Mouse (Mus musculus): ENCODE measurements at regions not wholly inside any gene's neighbourhood (a gene's known extent, or its start where the extent isn't known, plus 50 kb on each side); places are given as distances from the start of the nearest gene placed in this dataset.
"Not testable (repeated sequence)": the region's sequence is repeated elsewhere in the genome, so short reads cannot be mapped to it uniquely, and the experiment has no call there.

DNA sequence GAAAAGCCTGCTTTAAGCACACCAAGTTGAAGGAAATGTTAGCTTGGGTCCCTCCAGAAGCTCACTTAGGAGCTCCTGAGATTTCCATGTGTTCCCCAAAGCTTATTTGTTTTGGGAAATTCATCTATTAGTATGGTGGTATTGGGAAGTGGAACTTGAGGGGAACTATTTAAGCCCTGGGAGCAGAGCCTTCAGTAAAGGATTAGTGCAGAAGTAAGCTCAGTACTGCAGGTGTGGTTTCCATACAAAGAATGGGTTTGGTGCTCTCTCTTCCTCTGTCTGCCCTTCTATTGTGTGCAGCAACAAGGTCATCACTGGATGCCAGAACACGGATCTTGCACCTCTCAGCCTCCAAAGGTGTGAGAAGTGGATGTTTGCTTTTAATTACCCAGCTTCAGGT, 57.2 kb downstream of the Foxa2 start:
- DNase-seq: no peak
- intact Hi-C loops (cut with DNase I): no loop called here

DNA sequence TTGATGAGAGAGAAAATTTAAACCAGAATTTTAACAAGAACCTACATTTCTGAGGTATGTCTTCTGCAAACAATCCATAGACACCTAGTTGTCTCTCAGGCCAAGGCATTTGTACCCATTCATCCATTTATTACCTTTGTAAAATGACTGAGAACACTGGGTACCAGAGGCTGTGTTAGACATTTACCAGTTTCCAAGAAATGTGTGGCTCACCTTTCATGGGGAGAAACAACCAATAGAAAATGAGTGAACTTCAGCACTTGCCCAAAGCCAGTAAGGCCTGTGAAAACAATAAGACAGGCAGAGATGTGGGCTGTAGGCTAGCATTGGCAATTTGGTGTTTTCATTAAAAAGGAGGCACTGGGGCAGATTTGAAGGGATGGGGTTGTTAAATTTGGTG, 58.2 kb downstream of the Foxa2 start:
- intact Hi-C loops (cut with DNase I): no loop called here
- no peak for DNase-seq

DNA sequence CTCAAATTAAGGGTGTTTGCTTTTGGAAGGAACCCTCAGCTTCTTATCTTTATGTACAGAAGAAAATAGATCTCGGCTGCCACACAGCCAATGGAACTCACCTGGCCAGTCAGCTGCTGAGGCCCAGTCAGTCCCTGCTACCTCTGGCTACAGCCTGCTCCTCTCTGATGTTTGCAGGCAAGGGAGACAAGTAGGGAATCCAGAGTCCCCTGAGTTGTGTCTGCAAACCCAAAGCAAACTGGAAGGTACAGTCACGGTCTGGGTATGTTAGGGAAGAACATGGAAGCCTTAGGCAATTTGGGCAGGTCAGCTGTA, 61.6 kb downstream of the Foxa2 start:
- DNase-seq: no peak
- intact Hi-C loops (cut with DNase I): no loop called here

DNA sequence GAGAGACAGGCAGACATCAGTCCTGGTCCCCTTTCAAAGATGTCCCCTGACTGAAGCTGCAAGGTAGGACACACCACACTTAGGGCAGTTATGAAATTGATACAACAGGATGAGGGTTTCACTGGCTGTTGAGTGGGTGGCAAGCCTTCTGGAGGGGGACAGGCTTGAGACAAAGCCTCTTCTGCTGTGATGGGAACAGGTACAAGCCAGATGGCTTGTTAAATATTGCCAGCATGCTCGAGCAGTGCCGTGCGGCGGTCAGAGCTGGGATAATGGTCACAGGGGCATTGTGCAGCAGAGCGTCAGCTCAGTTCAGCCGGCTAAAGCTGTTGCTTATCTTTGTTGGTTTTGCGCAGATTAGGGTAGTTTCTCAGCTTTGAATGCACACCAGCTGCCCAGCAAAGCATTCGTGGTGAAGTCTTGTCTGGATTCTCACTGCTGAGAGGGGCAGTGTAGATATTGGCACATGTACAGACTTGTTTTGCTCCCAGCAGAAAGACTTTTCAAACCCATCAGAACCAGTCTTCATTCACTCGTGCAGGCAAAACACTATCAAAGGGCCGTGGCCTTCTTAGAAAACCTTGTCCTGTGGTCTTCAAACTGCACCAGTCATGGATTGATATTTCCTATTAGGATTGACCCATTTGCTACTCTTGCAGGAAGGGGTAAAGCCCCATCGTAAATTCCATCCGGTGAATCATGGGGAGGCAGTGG, 62.1 kb downstream of the Foxa2 start:
- DNase-seq: peak; percentile 62
- intact Hi-C loops (cut with DNase I): no loop called here

DNA sequence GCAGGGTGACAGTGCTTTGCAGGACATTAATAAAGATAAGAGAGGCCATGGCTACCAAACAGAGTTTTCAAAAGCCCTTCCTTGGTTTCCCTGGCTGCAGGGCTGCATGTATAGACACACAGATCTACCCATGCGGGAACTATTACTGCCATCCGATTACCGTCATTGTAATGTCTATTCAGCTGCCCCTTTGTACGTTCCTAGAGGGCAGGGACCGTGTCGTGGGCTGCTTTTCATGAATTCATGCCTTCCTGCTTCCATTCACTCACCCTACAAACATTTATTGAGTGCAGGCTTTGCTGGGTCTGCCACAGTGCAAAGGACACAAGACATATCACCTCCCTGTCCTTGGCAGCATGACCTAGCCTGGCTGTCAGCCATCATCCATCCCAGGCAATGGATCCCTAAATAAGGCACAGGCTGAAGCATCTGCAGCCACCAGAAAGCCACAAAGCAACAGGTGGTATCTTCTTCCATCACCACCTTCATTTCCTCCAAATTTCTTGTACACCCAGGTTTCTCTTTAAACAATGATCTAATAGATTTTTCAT, 65.8 kb downstream of the Foxa2 start:
- peak; percentile 26 for DNase-seq
- intact Hi-C loops (cut with DNase I): no loop called here

DNA sequence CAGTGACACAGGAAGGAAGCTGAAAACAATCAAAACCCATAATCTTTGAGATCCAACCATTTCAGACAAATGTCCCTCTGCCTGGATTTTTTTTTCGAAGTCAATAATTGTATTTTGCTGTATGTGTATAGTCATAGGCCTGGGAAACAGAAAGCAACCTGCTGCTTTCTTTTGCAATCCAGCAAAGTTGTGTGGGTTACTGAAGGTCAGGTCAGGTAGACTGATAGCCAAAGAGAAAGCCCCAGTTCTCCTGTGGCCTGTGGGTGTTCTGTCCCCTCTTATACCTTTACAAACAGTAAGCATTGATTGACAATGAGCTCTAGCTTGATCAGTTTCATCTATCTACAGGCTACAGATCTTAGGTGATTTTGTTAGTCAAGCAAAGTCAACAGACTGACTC, 66.4 kb downstream of the Foxa2 start:
- DNase-seq: no peak
- intact Hi-C loops (cut with DNase I): no loop called here

DNA sequence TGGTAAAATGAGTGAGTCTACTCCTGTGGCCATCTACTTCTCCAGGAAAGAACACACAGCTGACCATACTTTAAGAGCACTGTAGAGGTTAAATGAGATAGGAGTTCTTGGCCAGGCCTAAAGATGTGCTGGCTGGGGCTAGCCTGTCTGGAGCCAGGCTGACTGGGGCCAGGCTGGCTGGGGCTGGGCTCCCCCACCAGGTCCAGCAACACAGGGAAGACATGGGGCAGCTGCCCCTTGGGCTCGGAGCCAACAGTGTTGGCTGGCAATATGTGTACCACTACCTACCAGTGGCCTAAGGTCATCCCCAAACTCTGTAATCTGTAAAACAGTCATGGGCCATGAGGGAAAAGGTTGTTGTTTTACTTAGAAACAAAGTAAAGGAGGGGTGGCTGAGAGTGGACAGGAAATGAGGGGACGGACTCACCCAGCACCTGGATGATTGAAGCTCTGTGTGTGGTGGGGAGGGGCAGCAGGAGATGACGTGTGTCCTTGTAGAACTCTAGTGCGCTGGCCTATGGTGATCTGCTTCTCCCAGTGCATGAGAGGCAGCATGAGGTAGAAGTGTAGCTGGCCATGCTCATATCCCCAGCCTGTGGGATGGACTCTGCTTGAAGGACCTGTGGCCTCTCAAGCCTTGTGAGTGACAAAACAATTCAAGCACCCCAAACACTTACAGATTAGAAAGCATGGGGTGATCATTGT, 67.0 kb downstream of the Foxa2 start:
- intact Hi-C loops (cut with DNase I): no loop called here

DNA sequence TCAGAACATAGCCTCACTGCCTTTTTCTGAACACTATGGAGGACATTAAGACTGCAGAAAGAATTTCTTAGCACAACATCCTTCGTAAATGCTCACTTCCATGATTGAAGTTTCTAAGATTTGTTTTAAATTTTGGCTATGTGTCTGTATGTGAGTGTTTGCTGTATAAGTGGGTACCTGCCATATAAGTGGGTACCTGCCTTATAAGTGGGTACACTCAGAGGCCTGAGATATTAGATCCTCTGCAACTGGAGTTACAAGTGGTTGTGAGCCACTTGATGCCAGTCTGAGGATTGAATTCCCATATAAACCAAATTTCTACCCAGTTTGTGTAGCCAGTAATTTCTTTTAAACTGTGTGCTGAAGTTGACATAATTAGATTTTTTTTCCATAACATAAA, 67.8 kb downstream of the Foxa2 start:
- DNase-seq: no peak
- intact Hi-C loops (cut with DNase I): no loop called here

More for the DNA sequence above, 67.0 kb downstream of the Foxa2 start:
- DNase-seq: peak; percentile 46

DNA sequence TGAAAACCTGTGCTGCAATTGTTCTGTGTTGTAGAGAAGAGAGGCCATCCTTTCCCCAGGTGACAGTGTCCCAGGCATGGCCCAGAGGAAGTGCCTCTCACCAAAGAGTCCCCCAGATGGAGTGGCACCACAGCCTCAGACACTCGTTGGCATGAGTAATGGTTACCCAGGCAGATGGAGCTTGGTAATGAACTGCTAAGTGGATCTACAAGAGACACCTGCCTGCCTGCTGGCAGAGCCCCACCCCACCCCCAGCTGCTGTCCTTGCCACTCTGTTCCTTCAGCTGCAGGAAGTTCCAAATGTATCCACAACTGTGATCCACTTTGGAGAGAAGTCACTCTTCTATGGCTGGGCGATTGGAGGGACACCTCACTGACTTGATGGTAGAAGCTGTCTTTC, 72.0 kb downstream of the Foxa2 start:
- DNase-seq: peak; percentile 18
- intact Hi-C loops (cut with DNase I): no loop called here

DNA sequence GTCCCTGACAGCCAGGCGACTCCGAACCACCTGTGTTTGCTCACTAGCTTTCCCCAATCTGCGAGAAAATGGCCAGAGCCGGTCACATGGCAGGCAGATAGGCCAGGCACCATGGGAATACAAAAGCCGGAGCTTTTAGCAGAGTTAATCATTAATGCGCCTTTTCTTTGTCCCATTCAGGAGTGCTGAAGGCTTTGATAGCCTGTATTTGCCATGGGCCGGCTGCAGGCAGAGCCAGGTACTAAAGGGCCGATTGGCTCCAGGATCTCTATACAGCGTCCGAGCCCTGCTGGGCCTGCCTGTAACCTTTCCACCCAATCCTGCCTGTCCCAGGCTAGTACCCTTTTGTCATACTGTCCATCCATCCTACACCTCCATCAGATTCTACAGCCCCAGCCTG, 78.1 kb downstream of the Foxa2 start:
- intact Hi-C loops (cut with DNase I): no loop called here

DNA sequence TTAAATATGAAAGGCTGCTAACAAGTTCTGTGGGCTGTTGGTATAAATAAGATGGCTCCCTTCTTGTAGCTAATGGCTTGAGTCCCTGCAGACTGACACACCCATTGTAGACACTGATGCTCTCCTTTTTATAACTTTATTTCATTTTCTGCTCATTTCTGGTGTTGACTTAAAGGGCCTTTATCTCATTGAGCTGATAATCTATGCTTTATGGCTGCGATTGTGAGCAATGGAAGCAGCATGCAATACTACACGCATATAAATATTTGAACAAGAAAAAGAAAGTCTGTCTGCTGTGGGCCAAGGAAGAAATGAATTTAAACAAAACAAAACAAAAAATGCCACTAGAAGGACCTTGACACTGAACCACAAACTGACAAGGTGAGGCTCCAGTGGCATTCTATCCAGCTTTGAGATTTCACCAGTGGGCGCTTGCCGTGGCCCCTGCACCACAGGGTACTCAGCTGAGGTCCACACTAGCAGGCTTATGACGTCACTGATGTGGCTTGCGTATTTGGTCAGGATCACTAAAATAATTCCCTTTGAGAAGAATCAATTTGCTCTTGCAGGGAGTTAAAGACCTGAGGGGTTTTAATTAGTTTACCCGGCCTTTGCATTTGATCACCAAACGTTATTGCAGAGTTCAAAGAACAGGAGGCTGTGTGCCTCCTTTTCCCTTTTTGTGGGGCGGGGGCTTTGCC, 78.8 kb downstream of the Foxa2 start:
- intact Hi-C loops (cut with DNase I): no loop called here

More for the DNA sequence above, 78.1 kb downstream of the Foxa2 start:
- no peak for DNase-seq

DNA sequence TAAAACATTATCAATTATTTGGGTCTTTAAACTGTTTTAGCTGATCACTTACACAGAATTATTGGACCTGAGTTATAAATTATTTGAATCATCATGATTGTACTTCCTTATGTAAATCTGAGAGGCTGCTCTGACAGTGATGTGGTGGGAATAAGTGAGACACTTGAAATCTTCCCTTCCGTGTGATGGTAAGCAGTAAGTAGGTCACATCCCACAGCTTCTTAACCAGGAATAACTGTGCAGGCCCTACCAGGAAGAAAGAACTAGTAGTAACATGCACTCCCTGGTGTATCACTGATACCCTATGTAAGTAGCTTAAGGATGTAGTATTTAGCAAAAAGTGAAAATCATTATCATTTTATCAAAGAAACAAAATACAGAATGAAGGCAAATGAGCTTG, 83.5 kb downstream of the Foxa2 start:
- intact Hi-C loops (cut with DNase I); DNase-seq: not testable (repeated sequence)

More for the DNA sequence above, 78.8 kb downstream of the Foxa2 start:
- DNase-seq: no peak

DNA sequence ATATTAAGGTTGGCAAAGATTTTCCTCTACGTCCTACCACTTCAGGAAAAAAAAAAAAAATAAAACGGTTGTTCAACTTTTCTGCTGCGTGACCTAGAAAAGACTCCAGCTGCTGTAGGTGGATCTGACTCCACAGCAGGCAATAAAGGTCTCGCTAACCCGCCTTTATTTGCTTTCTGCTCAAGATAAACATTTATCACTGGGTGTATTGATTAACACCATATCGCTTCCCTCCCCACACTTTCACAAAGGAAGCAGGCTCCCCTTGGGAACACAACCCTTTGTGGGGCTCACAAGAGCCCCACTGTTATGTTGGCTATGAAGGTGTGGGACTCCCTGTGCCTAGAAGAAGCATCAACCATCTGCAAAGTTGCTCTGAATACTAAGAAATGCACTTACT, 85.1 kb downstream of the Foxa2 start:
- intact Hi-C loops (cut with DNase I): no loop called here

DNA sequence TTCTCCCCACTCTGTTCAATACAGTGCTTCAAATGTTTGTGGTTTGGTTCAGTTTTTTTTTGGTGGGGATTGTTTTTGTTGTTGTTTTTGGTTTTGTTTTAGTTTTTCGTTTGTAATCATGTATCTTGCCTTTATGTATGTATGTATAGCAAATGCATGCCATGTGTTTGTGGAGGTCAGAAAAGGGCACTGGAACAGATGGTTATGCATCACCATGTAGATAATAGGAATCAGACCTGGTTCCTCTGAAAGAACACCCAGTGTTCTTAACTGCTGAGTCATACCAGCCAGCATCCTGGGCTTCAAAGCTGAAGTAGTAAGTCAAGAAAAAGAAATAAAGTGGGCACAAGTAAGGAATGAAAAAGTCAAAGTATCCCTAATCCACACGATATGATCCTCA, 92.6 kb downstream of the Foxa2 start:
- intact Hi-C loops (cut with DNase I): no loop called here

More for the DNA sequence above, 85.1 kb downstream of the Foxa2 start:
- DNase-seq: no peak

DNA sequence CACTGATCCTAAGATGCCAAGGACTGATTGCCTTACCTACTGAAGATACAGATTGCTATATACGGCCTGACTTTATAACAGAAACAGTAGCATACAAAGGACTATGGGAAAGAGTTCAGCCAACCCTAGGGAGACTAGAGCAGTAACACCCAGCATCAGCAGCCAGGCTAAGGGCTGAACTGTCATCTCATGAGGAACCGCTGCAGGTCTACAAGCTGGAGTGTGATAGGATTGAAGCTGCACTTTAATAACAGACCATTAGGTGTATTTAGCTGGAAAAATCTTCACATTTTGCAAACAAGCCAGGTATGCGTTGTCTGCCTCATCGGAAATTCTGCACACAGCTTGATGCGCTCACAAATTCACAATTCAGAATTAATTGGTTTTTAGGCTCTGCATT, 95.5 kb downstream of the Foxa2 start:
- intact Hi-C loops (cut with DNase I): no loop called here
- no peak for DNase-seq

More for the DNA sequence above, 92.6 kb downstream of the Foxa2 start:
- DNase-seq: no peak

DNA sequence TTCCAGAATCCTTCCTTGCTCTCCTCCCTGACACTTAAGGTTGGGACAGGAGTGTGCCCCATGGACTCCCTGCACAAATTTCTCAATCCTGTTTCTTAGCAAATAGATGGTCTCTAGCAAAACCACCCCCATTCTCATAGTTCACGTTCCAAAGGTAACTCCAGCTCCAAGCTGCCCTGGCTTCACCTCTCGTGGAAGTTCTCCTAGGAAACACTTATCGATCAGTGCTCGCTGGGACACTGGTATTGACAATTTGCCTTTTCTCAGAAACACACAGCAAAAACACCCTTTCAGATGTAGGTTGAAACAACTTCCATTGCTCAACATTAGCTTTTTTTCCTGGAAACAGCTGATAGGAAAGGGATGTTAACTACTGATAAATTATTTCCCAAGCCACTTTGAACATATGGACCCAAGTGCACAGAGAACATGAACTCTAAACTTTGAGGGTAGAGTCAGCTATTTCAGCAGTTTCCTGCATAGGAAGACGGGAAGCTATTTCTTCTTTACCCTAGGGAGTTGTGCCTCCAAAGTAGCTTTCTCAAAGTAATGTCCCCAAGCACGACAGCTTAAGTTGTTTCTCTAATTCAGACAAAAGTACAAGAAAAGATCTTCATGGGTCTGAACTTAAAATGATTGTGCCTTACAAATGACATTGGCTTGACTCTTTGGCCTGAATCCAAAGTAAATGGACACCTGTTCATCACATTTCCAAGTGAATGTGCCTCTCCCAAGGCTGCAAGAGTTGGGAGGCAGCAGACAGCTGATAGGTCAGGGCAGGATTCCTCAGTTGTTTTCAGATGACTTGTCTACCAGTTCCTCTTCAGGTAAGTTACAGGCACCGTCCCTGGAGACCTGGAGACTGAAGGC, 102.4 kb downstream of the Foxa2 start:
- intact Hi-C loops (cut with DNase I): no loop called here
- no peak for DNase-seq

DNA sequence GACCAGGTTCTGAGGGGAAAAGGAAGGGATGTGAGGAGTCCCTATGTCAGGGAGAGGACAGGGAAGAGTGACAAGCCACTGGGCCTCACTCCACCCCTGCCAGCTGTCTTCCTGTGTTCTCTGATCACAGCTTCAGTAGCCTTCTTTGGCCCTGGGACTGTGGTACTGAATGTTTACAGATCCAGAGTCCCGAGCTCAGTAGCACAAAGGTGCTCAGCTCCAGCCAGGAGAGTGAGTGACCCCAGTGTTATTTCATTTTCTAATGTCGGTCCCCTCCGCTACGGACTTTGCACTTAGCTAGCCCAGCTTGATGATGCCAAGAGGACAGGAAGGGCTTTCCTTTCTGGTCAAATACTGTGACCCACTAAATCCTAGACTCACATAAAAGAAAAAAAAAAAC, 104.2 kb downstream of the Foxa2 start:
- DNase-seq: no peak
- intact Hi-C loops (cut with DNase I): no loop called here

DNA sequence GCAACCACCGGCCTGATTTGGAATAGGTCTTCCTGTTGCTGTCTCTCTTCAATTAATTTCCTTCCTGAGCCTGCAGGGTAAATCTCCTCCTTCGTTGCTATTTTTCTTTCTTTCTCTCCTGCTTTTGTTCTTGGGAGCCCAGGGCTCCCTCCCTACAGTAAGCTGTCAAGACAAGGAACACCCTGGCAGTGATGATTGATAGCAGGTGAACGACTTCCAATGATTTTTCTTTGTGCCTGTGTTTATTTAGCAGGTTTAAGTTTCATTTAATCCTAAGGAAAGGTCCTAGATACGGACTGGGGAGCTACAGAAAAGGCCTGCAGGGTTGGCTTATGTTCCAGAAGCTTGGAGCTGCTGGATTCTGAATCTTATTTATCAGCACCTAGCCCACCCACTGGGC, 105.5 kb downstream of the Foxa2 start:
- intact Hi-C loops (cut with DNase I): no loop called here
- DNase-seq: no peak

DNA sequence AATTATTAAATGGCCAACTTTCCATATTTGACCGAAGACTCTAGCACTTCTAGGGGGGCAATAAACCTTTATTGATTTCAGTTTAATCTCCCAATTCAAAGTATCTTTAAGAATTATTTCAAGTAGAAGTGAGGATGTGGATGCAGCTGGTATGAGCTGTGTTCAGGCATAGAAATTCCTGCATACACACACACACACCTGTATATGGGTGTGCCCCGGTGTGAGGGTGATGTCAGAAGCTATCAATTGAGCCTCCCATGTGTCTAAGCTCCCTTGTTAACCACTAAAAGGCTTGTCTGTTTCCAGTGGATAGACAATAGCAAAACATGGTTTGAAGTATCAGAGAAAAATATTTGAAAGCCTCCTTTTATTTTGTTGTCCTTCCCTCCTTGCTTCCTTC, 114.3 kb downstream of the Foxa2 start:
- intact Hi-C loops (cut with DNase I): no loop called here
- DNase-seq: no peak

DNA sequence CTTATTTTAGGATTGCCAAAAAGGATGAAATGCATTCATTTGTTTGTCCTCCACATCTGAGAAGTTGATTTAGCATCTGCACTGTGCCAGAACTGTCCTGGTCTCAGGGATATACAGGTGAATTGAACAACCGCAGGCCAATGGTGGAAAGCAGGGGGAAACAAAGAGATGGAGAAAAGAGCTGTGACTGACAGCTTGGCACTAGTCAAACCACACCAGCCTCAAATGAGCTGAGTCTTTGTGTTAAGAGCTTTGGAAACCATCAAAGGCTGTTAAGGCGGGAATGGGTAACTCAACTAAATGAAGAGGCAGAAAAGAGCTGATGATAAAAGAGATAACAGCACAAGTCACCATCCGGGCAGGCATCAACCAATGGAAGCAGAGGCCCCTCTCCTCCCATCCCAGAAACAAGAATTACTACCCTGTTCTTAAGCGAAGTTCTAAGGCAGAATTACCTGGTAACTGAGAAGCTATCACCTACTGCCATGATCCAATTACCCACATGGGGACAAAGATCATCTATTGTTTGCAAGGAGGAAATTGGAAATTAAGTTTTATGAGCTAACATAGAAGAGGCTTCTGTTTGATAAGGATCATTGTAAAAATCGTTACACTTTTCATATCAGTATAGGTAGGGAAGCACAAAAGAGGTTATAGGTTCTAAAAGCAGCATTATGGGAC, 117.6 kb downstream of the Foxa2 start:
- no peak for DNase-seq
- intact Hi-C loops (cut with DNase I): no loop called here
